Mouse (Mus musculus) erythroblast, embryonic 14.5 days (primary cell): ENCODE results near the gene Slc38a9.

Experiments
- GATA1 ChIP-seq: IDR thresholded peaks from 2 replicates; pipeline ENCODE4 v1.6.1; 2012; ENCODE audit warnings: low read length, inconsistent platforms, mixed read lengths
- TAL1 ChIP-seq: IDR thresholded peaks from 3 replicates; pipeline ENCODE4 v1.6.1; 2012; ENCODE audit warnings: low read length, inconsistent platforms, mixed read lengths

DNA sequence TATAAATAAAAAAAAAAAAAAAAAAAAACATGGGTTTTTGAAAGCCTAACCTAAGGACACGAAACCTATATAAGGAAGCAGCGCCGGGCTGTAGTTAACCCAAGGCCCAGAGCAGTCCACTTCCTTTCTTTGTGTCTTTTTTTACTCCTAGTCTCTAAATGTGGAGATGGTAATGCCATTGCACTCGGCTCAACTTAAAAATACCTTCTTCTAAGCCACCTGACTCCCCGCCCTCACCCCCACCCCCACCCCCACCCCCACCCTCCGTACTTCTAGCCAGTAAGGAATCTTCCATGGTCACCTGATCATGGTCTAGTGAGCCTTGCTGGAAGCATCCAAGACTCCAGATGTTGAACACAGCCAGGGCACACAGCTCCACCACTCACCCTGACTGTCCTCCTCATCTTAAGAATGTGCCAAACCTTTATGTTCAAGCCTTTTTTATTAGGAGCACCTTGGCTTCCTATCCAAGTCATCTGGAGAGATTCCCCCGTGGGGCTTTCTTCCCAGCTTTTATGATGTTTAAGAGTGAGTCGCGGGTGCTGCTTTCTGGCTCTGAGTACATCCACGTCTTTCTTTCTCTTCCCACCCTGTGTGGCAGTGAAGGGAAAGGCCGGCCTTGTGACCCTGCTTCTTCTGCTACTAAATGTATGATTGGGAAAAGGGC lies 91.9 kb downstream of the Slc38a9 start:
- TF ChIP-seq TAL1 (no peak), GATA1 (no peak)
